Mouse (Mus musculus): ENCODE results near the gene Cnpy4.

DNA sequence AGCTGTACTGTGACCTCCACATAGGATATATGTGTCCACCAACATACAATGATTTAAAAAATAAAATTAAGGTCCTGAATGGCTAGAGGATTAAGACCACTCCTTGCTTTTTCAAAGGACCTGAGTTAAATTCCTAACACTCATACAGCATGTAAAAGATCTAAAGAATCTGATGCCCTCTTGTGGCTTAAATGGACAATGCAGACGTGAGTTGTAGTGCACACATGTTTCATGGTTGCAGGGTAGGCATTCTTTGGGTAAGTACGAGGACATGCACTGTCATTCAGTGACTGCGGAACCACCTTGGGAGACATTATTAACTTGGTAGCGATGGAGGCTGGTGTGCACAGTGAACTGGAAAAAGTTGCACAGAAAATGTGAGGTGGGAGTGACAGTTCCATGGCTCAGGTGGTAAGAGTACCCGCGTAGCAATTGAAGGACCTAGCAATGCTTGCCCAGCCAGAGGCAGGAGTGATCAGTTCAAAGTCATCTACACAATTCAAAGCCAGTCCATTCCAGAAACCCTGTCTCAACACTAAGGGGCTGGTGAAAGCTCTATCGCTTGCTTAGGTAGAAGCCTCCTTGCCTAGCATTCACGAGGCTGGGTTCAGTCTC lies 49.2 kb upstream of the Cnpy4 start:
- peak; percentile 83 for TF ChIP-seq CTCF (IDR thresholded peaks at IDR 0.05; ENCODE audit: low read depth)
- no peak for TF ChIP-seq EP300 (optimal IDR thresholded peaks at IDR 0.05)
